Mouse (Mus musculus): ENCODE data around the gene Aldh4a1.

DNA sequence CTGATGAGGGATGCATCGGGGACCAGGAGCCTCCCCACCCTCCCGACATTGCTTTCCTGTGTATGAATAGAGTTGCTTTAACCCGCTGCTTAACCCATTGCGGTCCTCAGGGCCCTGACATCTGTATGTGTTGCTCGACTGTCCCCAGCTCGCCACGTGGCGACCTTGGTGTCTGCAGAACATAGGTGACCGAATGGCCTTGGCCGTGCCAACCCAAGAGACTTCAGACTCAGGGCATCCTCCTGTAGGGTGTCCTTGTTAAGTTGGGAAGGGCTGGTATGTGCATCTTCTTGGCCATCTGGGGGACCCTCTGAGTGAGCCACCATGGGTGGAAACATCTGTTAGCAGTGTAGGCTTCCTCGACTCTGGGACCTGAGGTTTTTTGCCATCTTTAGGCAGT, 17.4 kb upstream of the Aldh4a1 start:
- TF ChIP-seq CTCF (IDR thresholded peaks at IDR 0.05; ENCODE audit: extremely low read depth, insufficient read depth, low read length) (no peak), POLR2A (IDR thresholded peaks at IDR 0.05; ENCODE audit: extremely low read depth, insufficient read depth, low read length) (no peak)
